In the genomic region with DNA sequence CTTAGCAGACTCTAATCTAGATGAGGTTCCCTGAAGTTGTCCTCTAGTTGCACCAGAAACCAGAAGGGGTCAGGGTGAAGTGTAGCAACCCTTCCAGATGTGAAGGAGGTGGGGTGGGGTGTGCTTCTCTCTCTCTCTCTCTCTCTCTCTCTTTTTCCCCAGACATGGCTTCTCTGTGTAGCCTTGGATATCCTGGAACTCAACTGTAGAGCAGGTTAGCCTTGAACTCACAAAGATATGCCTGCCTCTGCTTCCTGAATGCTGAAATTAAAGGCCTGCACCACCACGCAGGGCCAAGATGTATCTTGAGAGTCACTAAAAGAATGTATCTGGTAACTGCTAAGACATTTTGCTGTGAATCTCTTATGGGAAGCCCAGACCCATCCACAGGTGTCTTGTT, we compare ENCODE assay signal across 8 mouse cellular contexts. TPM values are rescaled to one million over a fixed set of nuclear protein-coding genes. Genes with fewer than 3 reads are reported as not detected.
DNase-seq lines count a peak whose midpoint lies in the region; ATAC-seq lines count a peak whose summit lies in the region.
"Had no signal": no experiment of that assay in that cellular context is flagged by ENCODE, and none has a peak within 500 bp of the region (broad histone marks: within the 10 kb centered on the region; RNA-seq: fewer than 3 reads in every experiment).

No protein-coding gene starts in this region.

- WGBS in heart, embryonic 13.5 days, result 87% methylated on average over 1 of the region's 1 CpGs
- WGBS in midbrain, embryonic 10.5 days, result 91% methylated on average over 1 of the region's 1 CpGs
- WGBS in midbrain, embryonic 11.5 days, result 82% methylated on average over 1 of the region's 1 CpGs
- WGBS in forebrain, embryonic 12.5 days, result 94% methylated on average over 1 of the region's 1 CpGs

- H3K27me3 ChIP-seq in heart, embryonic 13.5 days (replicated peaks), result no peaks in the 10 kb centered on the region
- no peaks in the 10 kb centered on the region for H3K27me3 ChIP-seq in midbrain, embryonic 10.5 days (ENCODE audit: low read depth, poor library complexity, severe bottlenecking)
- no peaks in the 10 kb centered on the region for H3K27me3 ChIP-seq in midbrain, embryonic 11.5 days (ENCODE audit: control insufficient read depth, insufficient read depth, low read length)
- no peaks in the 10 kb centered on the region for H3K27me3 ChIP-seq in forebrain, embryonic 12.5 days
- H3K27me3 ChIP-seq: limb, embryonic 12.5 days had no signal

- H3K4me2 ChIP-seq in heart, embryonic 13.5 days, result peak overlapping the region; percentile 82; the same call in 1 of the 2 replicates
- no peak overlapping the region for H3K4me2 ChIP-seq in midbrain, embryonic 11.5 days
- no peak overlapping the region for H3K4me2 ChIP-seq in forebrain, embryonic 12.5 days

- peaks cover 27% of the 10 kb centered on the region for H3K4me1 ChIP-seq in heart, embryonic 13.5 days
- peaks cover 30% of the 10 kb centered on the region for H3K4me1 ChIP-seq in midbrain, embryonic 10.5 days
- H3K4me1 ChIP-seq in midbrain, embryonic 11.5 days (ENCODE audit: control insufficient read depth, insufficient read depth, low read length), result peaks cover 9% of the 10 kb centered on the region; the same call in 1 of the 2 replicates
- peaks cover 10% of the 10 kb centered on the region for H3K4me1 ChIP-seq in forebrain, embryonic 12.5 days

- no peak overlapping the region for H3K27ac ChIP-seq in heart, embryonic 13.5 days (replicated peaks)
- no peak overlapping the region for H3K27ac ChIP-seq in midbrain, embryonic 10.5 days (replicated peaks)
- H3K27ac ChIP-seq in midbrain, embryonic 11.5 days (ENCODE audit: low read depth, low read length), result no peak overlapping the region
- no peak overlapping the region for H3K27ac ChIP-seq in forebrain, embryonic 12.5 days
- H3K27ac ChIP-seq: limb, embryonic 12.5 days had no signal

- no peaks in the 10 kb centered on the region for H3K36me3 ChIP-seq in heart, embryonic 13.5 days
- no peaks in the 10 kb centered on the region for H3K36me3 ChIP-seq in midbrain, embryonic 10.5 days
- no peaks in the 10 kb centered on the region for H3K36me3 ChIP-seq in midbrain, embryonic 11.5 days (ENCODE audit: control insufficient read depth, insufficient read depth, low read length)
- H3K36me3 ChIP-seq in forebrain, embryonic 12.5 days (replicated peaks), result no peaks in the 10 kb centered on the region
- H3K36me3 ChIP-seq: limb, embryonic 12.5 days had no signal

- no peak overlapping the region for H3K4me3 ChIP-seq in heart, embryonic 13.5 days
- H3K4me3 ChIP-seq in midbrain, embryonic 10.5 days, result peak overlapping the region; percentile 78; the same call in 1 of the 2 replicates
- no peak overlapping the region for H3K4me3 ChIP-seq in midbrain, embryonic 11.5 days (ENCODE audit: low read depth, low read length)
- no peak overlapping the region for H3K4me3 ChIP-seq in forebrain, embryonic 12.5 days (replicated peaks)

- intact Hi-C loops in heart, postnatal 10 days (cut with DNase I), result loop anchor here (10.0 kb wide), 1 partner anchor 1247 kb away; no protein-coding TSS in a partner anchor

- H3K9ac ChIP-seq in heart, embryonic 13.5 days, result no peak overlapping the region
- no peak overlapping the region for H3K9ac ChIP-seq in midbrain, embryonic 11.5 days (ENCODE audit: low read length)
- no peak overlapping the region for H3K9ac ChIP-seq in forebrain, embryonic 12.5 days
- H3K9ac ChIP-seq: limb, embryonic 12.5 days had no signal

- no peak for ATAC-seq in heart, embryonic 13.5 days (ENCODE audit: extremely low read depth, insufficient number of reproducible peaks, low FRiP score, low TSS enrichment)
- no peak for ATAC-seq in midbrain, embryonic 11.5 days (ENCODE audit: low FRiP score)
- no peak for ATAC-seq in forebrain, embryonic 12.5 days (ENCODE audit: low FRiP score)

- no peak for DNase-seq in heart, postnatal 10 days
- DNase-seq in midbrain, embryonic 10.5 days (ENCODE audit: low spot score), result no peak
- DNase-seq in midbrain, embryonic 11.5 days (ENCODE audit: low spot score, missing footprints), result no peak
- peak; percentile 87 for DNase-seq in MEL-GATA-1-ER (ENCODE audit: extremely low read depth, low read depth)
- peak; percentile 19 for DNase-seq in naive thymus-derived CD4-positive, alpha-beta T cell, adult 2 months (ENCODE audit: low read depth)

- H3K9me3 ChIP-seq in heart, embryonic 13.5 days, result no peaks in the 10 kb centered on the region
- H3K9me3 ChIP-seq in midbrain, embryonic 10.5 days (replicated peaks), result no peaks in the 10 kb centered on the region
- no peaks in the 10 kb centered on the region for H3K9me3 ChIP-seq in midbrain, embryonic 11.5 days (ENCODE audit: control insufficient read depth, low read length)
- H3K9me3 ChIP-seq in forebrain, embryonic 12.5 days, result no peaks in the 10 kb centered on the region
- H3K9me3 ChIP-seq: limb, embryonic 12.5 days had no signal

RNA-seq across cellular contexts. Expression of a gene that starts 1.3 kb away (rescaled TPM):
- polyA plus RNA-seq in heart, embryonic 13.5 days (2015; fragmentation: Nextera tagmentation; extraction: Ambion mirVana), result 53.0 and 61.0 TPM in 2 replicates
- 10 to 100 TPM; 25.7 to 28.7 TPM for total RNA-seq in heart, postnatal 10 days (2021)
- 35.3 and 35.6 TPM in 2 replicates for polyA plus RNA-seq in midbrain, embryonic 10.5 days (2016; fragmentation: Nextera tagmentation; extraction: Ambion mirVana)
- 25.1 and 27.7 TPM in 2 replicates for polyA plus RNA-seq in midbrain, embryonic 11.5 days (2014; fragmentation: Nextera tagmentation; extraction: Ambion mirVana)
- polyA plus RNA-seq in forebrain, embryonic 12.5 days (2016; fragmentation: Nextera tagmentation; extraction: Ambion mirVana), result 29.7 and 32.2 TPM in 2 replicates

Comparison
In these comparisons a context has a peak if more than half of its experiments do, and no peak if none do; other contexts are left out.
1. DNase-seq: peak in MEL-GATA-1-ER (single experiment) and naive thymus-derived CD4-positive, alpha-beta T cell, adult 2 months (single experiment); none in heart, postnatal 10 days (0 of 2), midbrain, embryonic 10.5 days (single experiment) and midbrain, embryonic 11.5 days (single experiment).